Mouse (Mus musculus): ENCODE results near the gene Caln1. TPM values are rescaled to one million over a fixed set of nuclear protein-coding genes. Genes with fewer than 3 reads are reported as not detected.
A peak's percentile ranks its signal among the peaks of the same experiment; 100 is the strongest.

The Caln1 gene
- polyA plus RNA-seq, 1 experiment from 2014 or later, result not detected

DNA sequence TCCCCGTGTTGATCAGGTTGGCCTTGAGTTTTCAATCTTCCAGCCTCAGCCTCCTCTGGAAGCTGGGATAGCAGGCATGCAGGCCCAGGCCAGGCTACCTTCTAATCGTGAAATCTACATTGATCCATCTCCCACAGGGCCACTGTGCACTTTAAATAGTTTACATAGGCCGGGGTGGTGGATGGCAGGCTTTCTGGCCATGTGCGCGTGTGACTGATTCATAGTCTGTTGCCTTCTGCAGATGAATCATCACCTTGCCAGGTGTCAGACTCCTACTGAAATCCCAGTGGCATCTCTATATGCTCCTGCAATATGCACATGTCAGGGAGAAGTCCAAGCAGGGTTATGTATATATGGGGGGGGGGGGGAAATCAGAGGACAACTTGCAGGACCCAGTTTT is 428.5 kb downstream of the Caln1 start:
- ATAC-seq (replicated peaks; ENCODE audit: low FRiP score), result no peak
- Histone ChIP-seq H3K4me1 (replicated peaks; ENCODE audit: control insufficient read depth, insufficient read depth, low read length) (no peaks in the 10 kb centered on the region), H3K4me3 (ENCODE audit: low read depth, low read length) (no peak overlapping the region), H3K27me3 (replicated peaks; ENCODE audit: control insufficient read depth, insufficient read depth, low read length) (no peaks in the 10 kb centered on the region), H3K9ac (ENCODE audit: low read depth, low read length) (no peak overlapping the region), H3K9me3 (ENCODE audit: control insufficient read depth, low read length) (no peaks in the 10 kb centered on the region), H3K27ac (ENCODE audit: low read depth, low read length) (no peak overlapping the region), H3K36me3 (ENCODE audit: control insufficient read depth, insufficient read depth, low read length) (no peaks in the 10 kb centered on the region), H3K4me2 (no peak overlapping the region)
- no peak for DNase-seq (ENCODE audit: low spot score)
- 67% methylated on average over 5 of the region's 5 CpGs for WGBS

DNA sequence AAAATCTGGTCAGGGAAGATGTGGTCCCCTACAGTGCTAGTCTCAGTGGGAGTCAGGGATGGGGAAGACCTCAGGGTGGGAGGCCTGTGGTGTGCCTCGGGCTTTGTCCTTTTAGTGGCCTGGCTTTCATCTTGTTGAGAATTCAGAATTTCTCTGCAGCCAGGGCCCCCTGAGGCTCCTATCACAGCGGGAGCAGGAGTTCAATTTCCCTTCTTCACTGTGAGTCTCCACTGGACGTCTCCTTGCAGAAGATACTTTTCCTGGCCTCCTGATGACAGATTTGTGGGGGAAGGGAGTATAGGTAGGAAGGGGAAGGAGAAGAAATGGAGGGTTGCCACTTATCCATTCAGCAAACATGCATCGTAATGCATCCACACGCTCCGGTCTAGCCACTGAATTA is 441.1 kb downstream of the Caln1 start:
- ATAC-seq (replicated peaks; ENCODE audit: low FRiP score) (no peak), DNase-seq (ENCODE audit: low spot score) (no peak)
- 25% methylated on average over 6 of the region's 6 CpGs for WGBS
- Histone ChIP-seq H3K4me2 (no peak overlapping the region), H3K4me1 (replicated peaks; ENCODE audit: control insufficient read depth, insufficient read depth, low read length) (no peaks in the 10 kb centered on the region), H3K9ac (ENCODE audit: low read depth, low read length) (no peak overlapping the region), H3K27ac (ENCODE audit: low read depth, low read length) (no peak overlapping the region), H3K36me3 (ENCODE audit: control insufficient read depth, insufficient read depth, low read length) (no peaks in the 10 kb centered on the region), H3K9me3 (ENCODE audit: control insufficient read depth, low read length) (0 out of 2 replicates have a peak, but pooled peaks cover 4% of the 10 kb centered on the region), H3K27me3 (replicated peaks; ENCODE audit: control insufficient read depth, insufficient read depth, low read length) (no peaks in the 10 kb centered on the region), H3K4me3 (ENCODE audit: low read depth, low read length) (no peak overlapping the region)

DNA sequence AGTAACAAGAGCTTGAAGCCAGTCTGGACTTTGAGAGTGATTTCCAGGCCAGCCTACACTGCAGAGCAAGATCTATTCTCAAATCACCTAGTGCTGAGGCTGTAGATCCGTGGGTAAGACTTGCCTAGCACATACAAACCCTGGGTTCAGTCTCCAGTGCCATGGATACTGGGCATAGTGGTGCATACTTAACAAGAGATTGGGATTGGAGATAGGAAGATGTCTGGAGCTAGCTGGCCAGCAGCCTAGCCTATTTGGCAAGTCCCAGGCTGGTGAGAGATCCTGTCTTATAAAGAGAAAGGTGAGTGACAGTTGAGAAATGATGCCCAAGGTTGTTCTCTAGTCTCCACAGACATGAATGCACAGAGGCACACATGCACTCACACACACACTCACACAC is 441.6 kb downstream of the Caln1 start:
- ATAC-seq (replicated peaks; ENCODE audit: low FRiP score) (no peak), DNase-seq (ENCODE audit: low spot score) (no peak)
- Histone ChIP-seq H3K9ac (ENCODE audit: low read depth, low read length) (no peak overlapping the region), H3K9me3 (ENCODE audit: control insufficient read depth, low read length) (0 out of 2 replicates have a peak, but pooled peaks cover 4% of the 10 kb centered on the region), H3K27ac (ENCODE audit: low read depth, low read length) (no peak overlapping the region), H3K4me3 (ENCODE audit: low read depth, low read length) (no peak overlapping the region), H3K36me3 (ENCODE audit: control insufficient read depth, insufficient read depth, low read length) (no peaks in the 10 kb centered on the region), H3K4me1 (replicated peaks; ENCODE audit: control insufficient read depth, insufficient read depth, low read length) (no peaks in the 10 kb centered on the region), H3K4me2 (no peak overlapping the region), H3K27me3 (replicated peaks; ENCODE audit: control insufficient read depth, insufficient read depth, low read length) (no peaks in the 10 kb centered on the region)
- WGBS, result 30% methylated on average over 1 of the region's 1 CpGs

DNA sequence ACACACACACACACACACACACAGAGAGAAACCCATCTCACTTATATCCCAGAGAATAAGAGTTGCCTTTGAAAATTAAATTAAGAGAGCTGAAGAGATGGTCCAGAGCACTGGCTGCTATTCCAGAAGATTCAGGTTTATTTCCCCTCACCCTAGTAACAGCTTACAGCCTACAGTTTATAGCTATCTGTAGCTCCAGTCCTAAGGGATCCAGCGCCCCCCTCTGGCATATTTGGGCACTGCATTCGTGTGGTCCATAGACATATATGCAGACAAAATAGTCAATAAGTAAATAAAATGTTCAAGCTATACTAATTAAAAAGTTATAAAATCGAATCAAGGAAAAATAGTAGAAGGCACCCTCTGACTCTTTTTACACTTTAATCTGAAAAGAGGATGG is 442.0 kb downstream of the Caln1 start:
- no peaks in the 10 kb centered on the region for H3K4me1 ChIP-seq (replicated peaks; ENCODE audit: control insufficient read depth, insufficient read depth, low read length)
- H3K36me3 ChIP-seq (ENCODE audit: control insufficient read depth, insufficient read depth, low read length), result no peaks in the 10 kb centered on the region
- no peak overlapping the region for H3K4me3 ChIP-seq (ENCODE audit: low read depth, low read length)
- no peak overlapping the region for H3K27ac ChIP-seq (ENCODE audit: low read depth, low read length)
- H3K9me3 ChIP-seq (ENCODE audit: control insufficient read depth, low read length), result 0 out of 2 replicates have a peak, but pooled peaks cover 4% of the 10 kb centered on the region
- H3K9ac ChIP-seq (ENCODE audit: low read depth, low read length), result no peak overlapping the region
- no peak overlapping the region for H3K4me2 ChIP-seq
- no peak for ATAC-seq (replicated peaks; ENCODE audit: low FRiP score)
- peak; percentile 33 for DNase-seq (ENCODE audit: low spot score)
- WGBS, result 23% methylated on average over 3 of the region's 3 CpGs
- no peaks in the 10 kb centered on the region for H3K27me3 ChIP-seq (replicated peaks; ENCODE audit: control insufficient read depth, insufficient read depth, low read length)

DNA sequence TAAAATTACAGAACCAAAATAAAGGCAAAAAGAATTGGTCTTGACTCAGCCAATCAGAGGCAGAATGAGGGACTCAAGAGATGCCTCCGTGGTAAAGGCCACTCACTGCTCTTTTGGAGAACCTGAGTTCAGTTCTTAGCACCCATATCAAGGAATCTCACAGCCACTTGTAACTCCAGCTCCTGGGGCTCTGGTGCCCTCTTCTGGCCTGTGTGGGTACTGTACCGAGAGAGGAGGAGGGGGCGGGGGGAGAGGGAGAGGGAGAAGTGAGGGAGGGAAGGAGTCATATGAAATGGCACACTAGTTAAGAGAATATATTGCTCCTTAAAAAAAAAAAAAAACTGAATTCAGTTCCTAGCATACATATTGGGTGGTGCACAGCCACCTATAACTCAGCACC is 442.7 kb downstream of the Caln1 start:
- H3K9me3 ChIP-seq (ENCODE audit: control insufficient read depth, low read length), result 0 out of 2 replicates have a peak, but pooled peaks cover 4% of the 10 kb centered on the region
- no peak for DNase-seq (ENCODE audit: low spot score)

DNA sequence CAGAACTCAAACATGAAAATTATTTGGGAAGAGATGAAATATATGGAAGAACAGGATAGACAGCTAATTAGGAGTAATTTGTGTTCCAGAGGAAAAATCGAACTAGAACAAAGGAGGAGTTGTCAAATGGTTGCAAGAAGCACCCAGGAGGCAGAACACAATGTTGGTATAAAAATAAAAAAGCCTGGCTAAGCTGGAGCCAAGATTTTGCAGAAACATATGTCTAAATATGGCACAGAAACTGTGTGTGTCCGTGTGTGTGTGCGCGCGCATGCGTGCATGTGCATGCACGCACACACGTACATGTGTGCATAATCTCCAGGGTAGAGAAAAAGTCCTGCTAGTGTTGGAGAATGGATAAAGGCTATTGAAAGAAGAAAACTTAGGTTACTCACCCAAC is 443.3 kb downstream of the Caln1 start:
- ATAC-seq (replicated peaks; ENCODE audit: low FRiP score) (no peak), DNase-seq (ENCODE audit: low spot score) (no peak)
- no peaks in the 10 kb centered on the region for H3K27me3 ChIP-seq (replicated peaks; ENCODE audit: control insufficient read depth, insufficient read depth, low read length)
- H3K4me2 ChIP-seq, result no peak overlapping the region
- H3K4me1 ChIP-seq (replicated peaks; ENCODE audit: control insufficient read depth, insufficient read depth, low read length), result no peaks in the 10 kb centered on the region
- no peaks in the 10 kb centered on the region for H3K36me3 ChIP-seq (ENCODE audit: control insufficient read depth, insufficient read depth, low read length)
- 91% methylated on average over 8 of the region's 8 CpGs for WGBS
- H3K4me3 ChIP-seq (ENCODE audit: low read depth, low read length), result no peak overlapping the region
- H3K9me3 ChIP-seq (ENCODE audit: control insufficient read depth, low read length), result 0 out of 2 replicates have a peak, but pooled peaks cover 4% of the 10 kb centered on the region
- no peak overlapping the region for H3K27ac ChIP-seq (ENCODE audit: low read depth, low read length)
- no peak overlapping the region for H3K9ac ChIP-seq (ENCODE audit: low read depth, low read length)

More for the DNA sequence above, 442.7 kb downstream of the Caln1 start:
- H3K36me3 ChIP-seq (ENCODE audit: control insufficient read depth, insufficient read depth, low read length), result no peaks in the 10 kb centered on the region
- H3K27ac ChIP-seq (ENCODE audit: low read depth, low read length), result no peak overlapping the region
- no peaks in the 10 kb centered on the region for H3K27me3 ChIP-seq (replicated peaks; ENCODE audit: control insufficient read depth, insufficient read depth, low read length)
- no peaks in the 10 kb centered on the region for H3K4me1 ChIP-seq (replicated peaks; ENCODE audit: control insufficient read depth, insufficient read depth, low read length)
- ATAC-seq (replicated peaks; ENCODE audit: low FRiP score), result no peak
- 74% methylated on average over 3 of the region's 3 CpGs for WGBS
- no peak overlapping the region for H3K4me3 ChIP-seq (ENCODE audit: low read depth, low read length)
- H3K9ac ChIP-seq (ENCODE audit: low read depth, low read length), result no peak overlapping the region
- H3K4me2 ChIP-seq, result no peak overlapping the region

DNA sequence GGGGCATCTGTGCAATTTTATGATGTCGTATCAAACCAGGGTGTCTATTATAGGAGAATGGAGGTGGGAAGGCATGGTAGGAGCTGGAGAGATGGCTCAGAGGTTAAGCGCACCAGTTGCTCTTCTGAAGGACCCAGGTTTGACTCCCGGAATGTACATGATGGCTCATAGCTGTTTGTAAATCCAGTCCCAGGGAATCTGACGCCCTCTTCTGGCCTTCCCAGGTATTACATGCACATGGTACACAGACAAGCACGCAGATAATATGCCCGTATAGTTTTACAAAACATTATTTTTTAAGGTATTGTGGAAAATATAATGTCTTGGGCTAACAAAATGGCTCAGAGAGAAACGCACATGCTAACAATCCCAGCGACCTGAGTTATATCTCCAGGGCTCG is 443.8 kb downstream of the Caln1 start:
- WGBS, result 83% methylated on average over 9 of the region's 9 CpGs
- 0 out of 2 replicates have a peak, but pooled peaks cover 4% of the 10 kb centered on the region for H3K9me3 ChIP-seq (ENCODE audit: control insufficient read depth, low read length)
- no peaks in the 10 kb centered on the region for H3K36me3 ChIP-seq (ENCODE audit: control insufficient read depth, insufficient read depth, low read length)
- H3K4me3 ChIP-seq (ENCODE audit: low read depth, low read length), result no peak overlapping the region
- no peaks in the 10 kb centered on the region for H3K4me1 ChIP-seq (replicated peaks; ENCODE audit: control insufficient read depth, insufficient read depth, low read length)
- no peak for ATAC-seq (replicated peaks; ENCODE audit: low FRiP score)
- no peaks in the 10 kb centered on the region for H3K27me3 ChIP-seq (replicated peaks; ENCODE audit: control insufficient read depth, insufficient read depth, low read length)
- no peak overlapping the region for H3K9ac ChIP-seq (ENCODE audit: low read depth, low read length)
- H3K27ac ChIP-seq (ENCODE audit: low read depth, low read length), result no peak overlapping the region
- no peak overlapping the region for H3K4me2 ChIP-seq
- DNase-seq (ENCODE audit: low spot score), result no peak

DNA sequence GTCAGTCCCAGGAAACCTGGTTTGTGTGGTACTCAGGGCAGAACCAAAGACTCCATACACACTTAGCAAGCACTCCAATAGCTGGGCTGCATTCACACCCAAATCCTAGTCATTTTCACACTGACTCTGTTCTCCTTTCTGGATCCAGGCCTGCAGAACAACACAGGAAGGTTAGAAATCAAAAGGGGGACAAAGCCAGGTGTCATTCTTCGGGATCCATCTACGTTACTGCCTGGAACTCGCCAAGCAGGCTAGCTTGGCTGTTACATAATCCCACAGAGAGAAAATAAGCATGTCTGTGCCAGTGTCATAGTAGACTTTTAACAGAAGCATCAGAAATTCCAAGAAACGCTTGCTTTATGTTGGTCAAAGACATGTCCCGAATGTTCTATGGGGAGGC is 446.1 kb downstream of the Caln1 start:
- DNase-seq (ENCODE audit: low spot score) (no peak), ATAC-seq (replicated peaks; ENCODE audit: low FRiP score) (no peak)
- H3K36me3 ChIP-seq (ENCODE audit: control insufficient read depth, insufficient read depth, low read length), result no peaks in the 10 kb centered on the region
- H3K27me3 ChIP-seq (replicated peaks; ENCODE audit: control insufficient read depth, insufficient read depth, low read length), result no peaks in the 10 kb centered on the region
- no peak overlapping the region for H3K4me2 ChIP-seq
- no peak overlapping the region for H3K9ac ChIP-seq (ENCODE audit: low read depth, low read length)
- no peaks in the 10 kb centered on the region for H3K4me1 ChIP-seq (replicated peaks; ENCODE audit: control insufficient read depth, insufficient read depth, low read length)
- no peaks in the 10 kb centered on the region for H3K9me3 ChIP-seq (ENCODE audit: control insufficient read depth, low read length)
- WGBS, result 86% methylated on average over 5 of the region's 5 CpGs
- H3K27ac ChIP-seq (ENCODE audit: low read depth, low read length), result no peak overlapping the region
- no peak overlapping the region for H3K4me3 ChIP-seq (ENCODE audit: low read depth, low read length)

DNA sequence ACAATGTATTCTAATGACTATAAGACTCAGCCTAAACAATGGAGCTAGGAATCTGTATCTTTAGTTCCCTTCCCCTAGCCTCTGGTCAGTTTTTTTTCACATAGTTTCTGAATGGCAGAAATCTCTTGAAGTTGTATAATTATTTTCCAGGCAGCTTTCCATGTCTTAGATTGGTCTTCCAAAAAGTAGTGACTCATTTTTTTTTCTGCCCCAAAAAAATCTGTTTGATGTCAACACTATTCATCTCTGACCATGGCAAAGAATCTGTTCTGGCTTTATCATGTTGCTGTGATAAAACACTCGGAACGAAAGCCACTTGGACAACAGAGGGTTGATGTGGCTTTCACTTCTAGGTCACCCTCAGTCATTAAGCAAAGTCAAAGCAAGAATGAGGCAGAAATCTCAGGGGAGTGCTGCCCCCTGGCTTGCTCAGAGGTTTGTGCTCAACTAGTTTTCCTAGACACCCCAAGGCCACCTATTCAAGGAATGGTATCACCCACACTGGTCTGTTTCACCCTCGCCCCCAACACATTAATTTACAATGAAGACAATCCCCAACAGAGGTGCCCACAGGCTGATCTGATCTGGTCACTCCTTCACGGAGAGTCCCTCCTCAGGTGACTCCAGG is 450.9 kb downstream of the Caln1 start:
- ATAC-seq (replicated peaks; ENCODE audit: low FRiP score) (no peak), DNase-seq (ENCODE audit: low spot score) (no peak)
- no peak overlapping the region for H3K4me2 ChIP-seq
- no peaks in the 10 kb centered on the region for H3K36me3 ChIP-seq (ENCODE audit: control insufficient read depth, insufficient read depth, low read length)
- H3K9me3 ChIP-seq (ENCODE audit: control insufficient read depth, low read length), result no peaks in the 10 kb centered on the region
- WGBS, result 68% methylated on average over 4 of the region's 4 CpGs
- no peak overlapping the region for H3K27ac ChIP-seq (ENCODE audit: low read depth, low read length)
- no peak overlapping the region for H3K4me3 ChIP-seq (ENCODE audit: low read depth, low read length)
- no peak overlapping the region for H3K9ac ChIP-seq (ENCODE audit: low read depth, low read length)
- no peaks in the 10 kb centered on the region for H3K27me3 ChIP-seq (replicated peaks; ENCODE audit: control insufficient read depth, insufficient read depth, low read length)
- H3K4me1 ChIP-seq (replicated peaks; ENCODE audit: control insufficient read depth, insufficient read depth, low read length), result no peaks in the 10 kb centered on the region

Data from liver, embryonic 11.5 days (tissue).